Mouse (Mus musculus): ENCODE results near the gene Nsl1.

Nsl1 gene

GRCm38 (mm10) chr1:191096871-191097681, 34.3 kb downstream of the Nsl1 start:
- no peak for DNase-seq

- DNase-seq, result peak; percentile 16
These were observed 35.3 kb downstream of the Nsl1 start, which contains the start of gene Batf3 for GRCm38 (mm10) chr1:191097802-191098747. Gene Batf3, plus strand, starts transcription at chr1:191097847.

GRCm38 (mm10) chr1:191099114-191099513, 36.3 kb downstream of the Nsl1 start:
- no peak for DNase-seq

- DNase-seq, result no peak
These were observed 37.0 kb downstream of the Nsl1 start for GRCm38 (mm10) chr1:191099772-191100291.

GRCm38 (mm10) chr1:191102730-191103370, 40.0 kb downstream of the Nsl1 start:
- no peak for DNase-seq

- no peak for DNase-seq
These were observed 42.4 kb downstream of the Nsl1 start for GRCm38 (mm10) chr1:191105246-191105645.

- DNase-seq, result no peak
These were observed 44.5 kb downstream of the Nsl1 start for GRCm38 (mm10) chr1:191107306-191107705.

GRCm38 (mm10) chr1:191109907-191110306, 47.1 kb downstream of the Nsl1 start:
- no peak for DNase-seq

GRCm38 (mm10) chr1:191111146-191111545, 48.3 kb downstream of the Nsl1 start:
- no peak for DNase-seq

GRCm38 (mm10) chr1:191114868-191115267, 52.1 kb downstream of the Nsl1 start:
- DNase-seq, result no peak

GRCm38 (mm10) chr1:191115514-191116238, 52.9 kb downstream of the Nsl1 start:
- DNase-seq, result no peak

- no peak for DNase-seq
These were observed 59.9 kb downstream of the Nsl1 start for GRCm38 (mm10) chr1:191122744-191123143.

- DNase-seq, result no peak
These were observed 60.9 kb downstream of the Nsl1 start for GRCm38 (mm10) chr1:191123696-191124095.

GRCm38 (mm10) chr1:191124288-191124687, 61.5 kb downstream of the Nsl1 start:
- no peak for DNase-seq

GRCm38 (mm10) chr1:191125811-191126638, 63.2 kb downstream of the Nsl1 start:
- peak; percentile 24 to 30 for DNase-seq

- DNase-seq, result no peak
These were observed 68.9 kb downstream of the Nsl1 start for GRCm38 (mm10) chr1:191131692-191132091.

GRCm38 (mm10) chr1:191132240-191132639, 69.4 kb downstream of the Nsl1 start:
- no peak for DNase-seq

- DNase-seq, result no peak
These were observed 70.1 kb downstream of the Nsl1 start for GRCm38 (mm10) chr1:191132934-191133333.

GRCm38 (mm10) chr1:191135406-191135805, 72.6 kb downstream of the Nsl1 start:
- no peak for DNase-seq
